Mouse (Mus musculus): Measurements from ENCODE around the gene Elmo1.

Elmo1 gene

DNA sequence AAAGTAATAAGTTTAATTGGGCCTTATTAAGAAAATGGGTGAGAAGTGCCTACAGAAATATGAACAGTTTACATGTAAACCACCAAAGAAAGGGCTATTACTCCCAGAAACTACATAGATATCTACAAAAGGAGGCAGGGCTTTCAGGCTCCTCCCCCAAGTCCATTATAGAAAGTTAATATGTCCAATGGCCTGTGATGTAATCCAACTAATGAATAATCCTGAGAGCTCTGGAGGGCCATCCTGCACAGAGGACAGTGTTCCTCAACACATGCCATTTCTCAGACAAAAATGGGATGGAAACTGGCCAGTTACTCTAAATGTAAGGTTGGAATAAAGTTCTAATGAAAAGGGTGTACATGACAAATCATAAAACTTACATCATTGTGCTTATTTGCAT, 373.8 kb downstream of the Elmo1 start:
- DNase-seq (ENCODE audit: low read depth, low spot score) = no peak

DNA sequence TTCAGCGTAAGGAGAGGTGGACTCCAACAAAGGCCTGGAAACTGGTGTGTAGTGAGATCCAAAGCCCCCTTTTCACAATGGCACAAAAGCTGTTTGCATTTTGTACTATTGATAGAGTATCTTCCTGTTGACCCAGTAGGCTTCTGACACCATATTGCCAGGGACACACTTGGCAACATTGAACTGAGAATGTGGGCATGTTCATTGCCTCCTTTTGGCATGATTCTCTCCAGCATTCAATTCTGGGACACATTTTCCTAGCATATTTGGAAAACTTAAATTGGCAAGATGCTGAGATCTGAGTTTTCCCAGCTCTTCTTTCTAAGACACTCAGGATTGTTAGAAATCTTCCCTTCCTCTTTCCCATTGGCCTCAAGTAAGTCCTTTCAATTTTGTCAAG, 377.0 kb downstream of the Elmo1 start:
- no peak for DNase-seq (ENCODE audit: low read depth, low spot score)

DNA sequence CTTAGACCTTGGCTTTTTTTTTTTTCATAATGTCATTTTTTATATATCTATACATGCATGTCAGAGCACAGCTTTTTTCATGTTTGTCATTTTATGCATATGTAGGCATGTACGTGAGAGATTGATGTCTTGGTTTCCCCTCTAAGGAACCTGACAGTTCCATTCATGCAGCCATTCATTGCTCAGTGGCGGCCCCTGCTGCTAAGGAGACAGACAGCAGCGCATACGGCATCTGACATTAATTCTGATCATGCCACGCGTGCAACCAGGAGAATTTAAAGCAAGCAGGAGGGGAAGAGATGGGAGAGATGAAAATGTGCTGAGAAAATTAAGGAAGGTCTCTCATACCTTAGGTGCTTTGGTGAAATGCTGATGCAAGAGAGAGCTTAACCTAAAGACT, 381.3 kb downstream of the Elmo1 start:
- peak; percentile 74 for DNase-seq (ENCODE audit: low read depth, low spot score)

DNA sequence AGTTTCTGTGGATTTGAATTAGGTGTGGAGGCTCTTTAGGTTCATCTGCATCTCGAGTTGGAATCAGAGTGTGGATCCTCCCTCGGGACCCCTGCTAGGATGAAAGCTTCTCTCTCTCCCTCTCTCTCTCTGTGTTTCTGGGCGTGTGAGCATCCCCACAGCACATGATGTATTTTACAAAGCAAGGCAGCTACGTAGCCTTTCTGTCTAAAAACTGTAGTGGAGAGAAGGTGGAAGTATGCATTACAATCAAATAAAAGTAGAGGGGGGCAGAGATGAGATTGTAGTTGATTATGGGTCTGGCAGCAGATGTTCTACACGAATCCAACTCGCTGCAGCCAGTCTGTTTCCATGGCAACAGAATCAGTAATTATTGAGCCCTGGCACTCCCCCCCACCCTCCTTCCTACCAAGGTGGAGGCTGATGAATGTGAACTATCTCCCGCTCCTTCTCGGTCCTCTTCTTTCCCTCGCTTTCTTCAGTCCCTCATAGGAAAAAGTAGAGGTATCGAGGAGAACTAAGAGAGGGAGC, 382.0 kb downstream of the Elmo1 start:
- peak; percentile 49 for DNase-seq (ENCODE audit: low read depth, low spot score)

DNA sequence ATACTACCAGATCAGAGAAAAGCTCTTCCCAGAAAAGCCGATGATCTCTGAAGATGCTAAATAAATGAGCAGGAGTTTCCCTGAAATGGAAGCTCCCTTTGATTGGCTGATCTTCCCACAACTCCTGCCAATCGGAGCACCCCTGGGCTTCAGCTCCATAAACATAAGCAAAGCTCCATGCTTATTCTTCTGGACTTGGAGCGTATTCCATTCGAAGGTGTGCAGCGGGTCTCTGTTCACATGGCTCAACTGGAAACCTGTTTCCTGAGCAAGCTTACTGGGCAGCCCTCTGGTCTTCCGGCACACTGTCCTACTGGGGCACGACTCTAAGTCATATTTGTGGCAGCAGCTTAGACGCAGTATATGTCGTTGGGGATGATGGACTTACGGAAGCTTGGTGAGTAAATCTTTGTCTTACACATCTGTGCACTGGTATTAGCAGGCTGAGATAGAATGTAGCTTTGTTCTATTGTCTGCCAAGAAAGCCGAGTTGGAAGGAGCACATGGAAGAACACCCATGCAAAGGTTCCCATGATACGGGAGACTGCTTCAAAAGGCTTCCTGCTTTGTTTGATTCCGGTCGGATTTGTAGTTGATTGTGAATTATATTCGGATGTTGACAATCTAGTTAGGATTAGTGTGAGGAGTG, 382.6 kb downstream of the Elmo1 start:
- no peak for DNase-seq (ENCODE audit: low read depth, low spot score)

DNA sequence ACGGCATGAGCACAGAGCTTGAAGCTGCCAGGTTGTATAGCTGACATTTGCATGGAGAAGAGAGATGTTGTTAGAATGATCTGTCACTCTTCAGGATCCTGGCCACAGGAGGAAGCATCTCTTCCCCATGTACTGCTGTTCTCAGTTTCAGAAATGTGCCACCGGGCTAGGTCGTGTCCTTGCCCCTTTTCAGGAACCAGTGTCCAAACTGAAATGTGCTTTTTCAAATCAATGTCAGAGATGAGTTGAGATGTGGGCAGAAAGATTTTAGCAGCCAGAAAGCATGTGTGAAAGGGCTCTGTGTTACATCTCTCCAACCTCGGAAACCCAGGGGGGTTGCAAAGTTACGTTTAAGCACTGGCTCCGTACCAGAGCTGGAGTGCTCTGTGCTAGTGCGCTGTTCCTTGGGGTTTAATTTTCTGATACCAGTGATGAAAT, 383.3 kb downstream of the Elmo1 start:
- DNase-seq (ENCODE audit: low read depth, low spot score) = no peak

DNA sequence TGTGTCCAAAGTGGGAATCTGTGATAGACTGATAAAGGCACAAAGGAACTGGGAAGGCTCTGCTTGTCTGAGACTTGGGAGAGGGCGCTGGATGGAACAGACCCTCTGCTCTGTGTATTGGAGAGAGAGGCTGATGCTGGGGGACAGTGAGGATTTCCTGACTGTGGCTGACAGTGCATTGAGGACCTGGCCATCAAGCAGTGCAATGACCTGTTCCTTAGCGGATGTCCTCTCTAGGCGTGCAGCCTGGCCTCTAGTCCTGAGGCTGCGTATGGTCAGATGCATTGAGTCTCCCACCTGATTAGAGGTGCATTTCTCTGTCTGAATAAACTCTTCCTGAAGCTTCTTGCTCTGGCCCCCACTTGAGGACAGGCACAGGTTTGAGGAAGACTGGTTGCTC, 384.2 kb downstream of the Elmo1 start:
- no peak for DNase-seq (ENCODE audit: low read depth, low spot score)

DNA sequence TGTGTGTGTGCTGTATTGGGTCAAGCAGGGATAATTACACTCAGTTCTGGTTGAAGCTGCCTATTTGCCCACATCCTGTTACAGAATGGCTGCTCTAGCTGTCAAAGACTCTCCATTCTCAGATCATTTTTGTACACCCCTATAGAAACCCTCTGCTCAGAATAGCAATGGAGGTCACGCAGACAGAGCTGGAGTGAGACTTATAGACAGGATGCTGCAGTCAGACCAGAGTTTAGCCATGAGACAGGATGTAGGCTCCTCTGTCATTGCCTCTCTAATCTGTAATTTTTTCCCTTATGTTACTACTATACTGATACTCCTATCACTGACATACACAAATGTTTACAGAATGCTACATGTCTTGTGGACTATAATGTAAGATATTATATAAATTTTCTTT, 391.4 kb downstream of the Elmo1 start:
- no peak for DNase-seq (ENCODE audit: low read depth, low spot score)

DNA sequence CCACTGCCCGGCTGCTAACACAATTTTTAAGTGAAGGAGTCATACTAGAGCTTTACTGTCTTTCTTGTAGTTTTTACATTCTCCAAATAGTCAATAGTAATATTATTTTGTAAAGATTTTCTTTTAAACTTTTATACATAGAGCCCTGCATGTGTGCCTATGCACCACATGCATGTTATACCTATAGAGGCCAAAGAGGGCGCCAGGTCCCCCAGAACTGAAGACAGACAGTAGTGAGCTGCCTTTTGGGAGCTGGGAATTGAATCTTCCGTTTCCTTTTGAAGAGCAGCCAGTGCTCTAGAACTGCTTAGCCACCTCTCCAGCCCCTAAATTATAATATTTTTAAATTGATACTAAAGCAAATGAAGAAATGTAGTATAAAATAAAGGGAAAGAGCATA, 398.7 kb downstream of the Elmo1 start:
- DNase-seq (ENCODE audit: low read depth, low spot score) = no peak

DNA sequence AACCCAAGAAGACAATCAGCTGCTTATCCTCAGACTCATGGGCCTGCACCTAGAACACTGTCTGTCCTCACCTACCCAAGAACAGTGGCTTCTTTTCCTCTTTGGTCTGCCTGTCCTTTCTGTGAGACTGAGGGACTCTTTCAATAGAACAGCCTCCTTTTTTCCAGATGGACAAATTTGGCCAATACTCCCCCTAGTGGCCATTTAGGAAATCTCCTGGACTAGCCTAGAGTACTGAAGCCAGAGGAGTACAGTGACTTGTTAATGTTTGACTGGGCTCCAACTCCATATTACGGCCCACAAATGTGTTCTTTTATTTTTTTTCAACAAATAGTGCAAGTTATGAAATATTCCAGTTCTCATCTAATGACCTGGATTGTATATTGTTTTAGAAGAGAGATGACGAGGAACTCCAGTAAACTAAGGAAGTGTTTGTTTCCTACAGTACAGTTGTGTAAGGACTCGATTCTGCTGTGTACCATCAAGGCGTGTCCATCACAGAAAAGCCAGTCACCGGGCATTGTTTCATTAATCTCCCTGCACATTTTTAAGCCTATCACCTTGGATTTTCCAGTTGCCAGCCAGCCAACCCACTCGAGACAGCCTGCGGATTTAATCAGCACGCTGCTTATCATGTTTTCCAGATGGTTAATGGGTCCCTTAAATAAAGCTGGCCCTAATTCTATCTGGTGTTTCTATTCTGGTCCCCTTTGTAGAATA, 399.5 kb downstream of the Elmo1 start:
- DNase-seq (ENCODE audit: low read depth, low spot score) = peak; percentile 54

DNA sequence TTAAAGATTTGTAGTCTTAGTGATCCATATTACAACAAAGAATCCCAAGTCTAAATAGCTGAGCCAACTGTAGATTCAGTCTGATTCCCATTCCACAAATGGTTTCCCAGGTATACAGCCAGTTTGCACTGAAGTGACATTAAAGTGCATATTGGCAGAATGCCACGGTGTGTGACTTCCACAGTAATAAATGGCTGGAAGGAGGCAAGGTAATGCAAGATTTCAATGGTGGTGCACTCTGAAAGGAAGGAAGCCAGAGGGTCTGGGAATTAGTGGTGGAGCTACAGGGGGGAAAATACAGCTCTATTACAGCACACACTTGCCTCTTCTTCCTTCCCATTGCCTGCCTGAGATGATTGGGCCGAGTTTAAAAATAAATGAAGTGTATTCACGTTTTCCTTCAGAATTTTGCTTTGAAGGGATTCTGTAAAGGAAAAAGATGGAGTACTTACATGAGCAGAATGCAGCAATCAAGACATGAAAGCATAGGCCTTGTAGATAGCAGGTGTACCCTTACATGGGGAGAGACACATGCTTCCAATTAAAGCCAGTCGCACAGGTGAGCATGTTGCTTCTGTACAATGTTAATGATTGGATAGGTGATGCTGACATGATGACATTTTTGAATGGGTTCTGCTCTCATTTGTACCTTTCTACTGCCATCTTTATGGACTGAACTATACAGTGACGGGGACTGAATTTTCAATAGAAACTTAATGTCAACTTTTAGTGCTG, 400.6 kb downstream of the Elmo1 start:
- DNase-seq (ENCODE audit: low read depth, low spot score) = no peak

DNA sequence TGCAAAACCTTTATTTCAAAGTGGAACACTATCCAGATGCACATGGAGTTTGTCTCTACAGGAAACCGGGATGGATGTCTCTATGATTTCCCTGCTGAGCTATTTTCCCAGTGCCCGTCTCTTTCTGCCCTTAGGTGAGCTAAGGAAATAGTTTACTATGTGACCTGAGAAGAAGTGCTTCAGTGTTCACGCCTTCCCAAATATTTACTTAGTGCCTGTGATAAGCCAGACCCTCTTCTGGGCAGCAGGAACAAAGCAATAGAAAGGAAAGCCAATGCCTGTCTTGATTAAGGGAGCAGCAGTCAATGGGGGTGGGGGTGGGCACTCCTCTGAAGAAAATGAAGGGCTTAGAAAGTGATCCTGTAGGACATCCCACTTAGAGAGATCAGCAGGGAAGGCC, 401.3 kb downstream of the Elmo1 start:
- no peak for DNase-seq (ENCODE audit: low read depth, low spot score)

DNA sequence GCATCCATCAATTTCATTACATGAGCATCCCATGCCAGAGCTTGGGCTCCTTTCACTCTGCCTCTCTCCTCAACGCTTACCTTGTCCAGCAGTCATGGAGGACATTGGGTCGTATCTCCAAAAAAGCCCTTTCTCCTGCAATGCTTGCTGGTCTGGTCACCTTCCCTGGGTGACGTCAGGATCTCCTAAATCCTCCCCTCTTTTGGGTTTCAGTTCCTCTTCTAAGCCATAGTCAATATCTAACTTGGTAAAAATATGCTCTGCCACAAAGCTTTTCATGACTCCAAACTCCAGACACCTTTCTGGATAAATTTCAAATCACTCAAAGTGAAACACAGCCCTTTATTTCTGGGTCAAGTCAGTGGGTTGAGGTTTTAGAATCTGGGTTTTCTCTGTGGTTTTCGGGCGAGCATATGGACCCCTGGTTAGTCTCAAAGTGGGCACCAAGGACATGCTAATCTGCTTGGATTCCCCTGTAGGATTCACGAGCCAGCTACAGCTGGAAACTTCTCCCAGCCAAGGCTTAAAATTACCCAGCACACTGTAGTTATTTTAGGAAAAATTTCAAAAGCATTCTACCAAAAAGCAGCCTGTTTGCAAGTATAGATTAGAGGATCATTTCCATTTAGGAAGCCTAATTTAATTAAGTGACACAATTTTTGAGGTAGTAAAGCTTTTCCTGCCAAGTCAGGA, 403.8 kb downstream of the Elmo1 start:
- DNase-seq (ENCODE audit: low read depth, low spot score) = no peak

DNA sequence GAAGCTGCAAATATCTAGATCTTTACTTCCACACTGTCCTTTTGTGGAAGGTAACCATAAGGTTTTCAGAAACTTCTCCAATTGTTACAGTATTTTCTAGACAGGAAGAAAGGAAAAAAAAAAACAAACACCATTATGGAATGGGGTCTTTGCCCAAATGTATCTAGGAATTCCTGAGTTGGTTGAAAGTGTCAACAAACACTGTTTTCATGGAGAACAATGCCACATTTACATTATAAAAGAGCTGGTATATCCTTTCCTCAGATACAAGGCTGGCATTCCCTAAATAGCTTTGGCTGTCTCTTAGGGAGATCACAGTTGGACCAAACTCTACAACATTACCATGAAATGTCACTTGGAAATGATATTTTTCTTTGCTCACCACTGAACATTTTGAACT, 411.5 kb downstream of the Elmo1 start:
- no peak for DNase-seq (ENCODE audit: low read depth, low spot score)

DNA sequence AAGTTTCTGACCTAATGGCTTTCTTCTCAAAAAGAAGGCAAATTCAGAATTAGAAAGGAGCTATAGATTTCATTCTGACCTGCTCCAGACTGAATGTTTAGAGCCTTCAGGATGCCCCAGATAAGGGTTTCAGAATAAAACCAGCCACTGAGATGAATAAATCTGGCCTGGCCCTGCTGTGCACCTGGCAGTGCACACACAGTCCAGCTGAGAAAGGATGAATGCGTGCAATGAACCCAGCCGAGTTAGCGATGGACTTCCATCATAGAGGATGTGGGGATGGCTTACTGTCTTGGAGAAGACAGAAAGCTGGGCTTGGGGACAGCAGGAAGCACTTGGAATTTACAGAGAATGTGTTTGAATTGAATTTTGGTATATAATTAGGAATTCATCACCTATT, 413.0 kb downstream of the Elmo1 start:
- no peak for DNase-seq (ENCODE audit: low read depth, low spot score)

DNA sequence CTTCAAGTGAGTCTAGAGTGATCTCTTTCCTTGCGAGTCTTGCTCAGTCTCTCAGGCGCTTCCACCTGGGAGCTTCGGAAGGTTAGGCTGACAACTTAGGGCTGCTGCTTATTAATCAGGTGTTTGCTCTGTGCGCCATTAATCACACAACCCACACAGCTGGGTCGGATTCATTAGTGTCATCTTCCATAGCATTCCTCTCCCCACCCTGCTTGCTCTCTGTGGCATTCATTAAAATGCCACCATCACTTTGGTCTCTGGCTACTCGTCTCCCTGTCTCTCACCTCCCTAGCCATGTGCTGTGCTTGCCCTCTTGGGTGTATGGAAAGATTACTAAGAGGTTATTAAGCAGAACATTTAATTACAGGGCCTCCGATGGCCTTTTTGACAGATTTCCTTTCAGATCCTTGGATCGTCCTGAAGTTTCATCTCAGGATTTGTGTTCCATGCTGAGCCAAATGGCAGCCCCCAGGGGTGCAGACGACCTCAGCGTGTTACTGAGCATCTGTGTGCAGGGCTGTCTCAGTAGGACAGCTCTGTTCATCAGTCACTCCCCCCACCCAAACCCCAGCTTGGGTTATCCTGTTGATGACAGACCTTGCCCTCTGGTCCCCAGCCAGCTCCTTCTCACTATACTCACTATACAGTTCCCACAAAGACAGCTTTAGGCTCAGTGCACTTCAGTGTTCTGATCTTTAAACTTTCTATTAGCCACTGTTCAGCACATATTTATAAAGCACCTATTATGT, 417.2 kb downstream of the Elmo1 start:
- DNase-seq (ENCODE audit: low read depth, low spot score) = no peak

DNA sequence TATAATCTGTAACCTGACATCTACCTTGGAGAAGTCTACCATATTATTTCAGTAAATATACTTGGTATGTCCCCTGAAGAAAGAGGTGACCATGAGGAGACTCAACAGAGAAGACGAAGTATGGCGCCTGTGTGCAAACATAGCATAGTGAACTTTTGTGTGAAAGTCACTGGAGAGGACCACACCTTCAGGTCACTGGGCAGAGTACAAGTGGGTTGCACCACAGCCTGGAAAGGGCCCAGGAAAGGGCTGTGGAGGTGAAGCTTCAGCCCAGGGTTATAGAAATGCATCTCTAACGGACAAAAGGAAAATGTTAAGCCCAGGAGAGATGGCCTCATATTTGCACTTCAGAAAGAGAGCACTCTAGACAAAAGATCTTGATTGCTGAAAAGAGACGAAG, 420.6 kb downstream of the Elmo1 start:
- no peak for DNase-seq (ENCODE audit: low read depth, low spot score)

DNA sequence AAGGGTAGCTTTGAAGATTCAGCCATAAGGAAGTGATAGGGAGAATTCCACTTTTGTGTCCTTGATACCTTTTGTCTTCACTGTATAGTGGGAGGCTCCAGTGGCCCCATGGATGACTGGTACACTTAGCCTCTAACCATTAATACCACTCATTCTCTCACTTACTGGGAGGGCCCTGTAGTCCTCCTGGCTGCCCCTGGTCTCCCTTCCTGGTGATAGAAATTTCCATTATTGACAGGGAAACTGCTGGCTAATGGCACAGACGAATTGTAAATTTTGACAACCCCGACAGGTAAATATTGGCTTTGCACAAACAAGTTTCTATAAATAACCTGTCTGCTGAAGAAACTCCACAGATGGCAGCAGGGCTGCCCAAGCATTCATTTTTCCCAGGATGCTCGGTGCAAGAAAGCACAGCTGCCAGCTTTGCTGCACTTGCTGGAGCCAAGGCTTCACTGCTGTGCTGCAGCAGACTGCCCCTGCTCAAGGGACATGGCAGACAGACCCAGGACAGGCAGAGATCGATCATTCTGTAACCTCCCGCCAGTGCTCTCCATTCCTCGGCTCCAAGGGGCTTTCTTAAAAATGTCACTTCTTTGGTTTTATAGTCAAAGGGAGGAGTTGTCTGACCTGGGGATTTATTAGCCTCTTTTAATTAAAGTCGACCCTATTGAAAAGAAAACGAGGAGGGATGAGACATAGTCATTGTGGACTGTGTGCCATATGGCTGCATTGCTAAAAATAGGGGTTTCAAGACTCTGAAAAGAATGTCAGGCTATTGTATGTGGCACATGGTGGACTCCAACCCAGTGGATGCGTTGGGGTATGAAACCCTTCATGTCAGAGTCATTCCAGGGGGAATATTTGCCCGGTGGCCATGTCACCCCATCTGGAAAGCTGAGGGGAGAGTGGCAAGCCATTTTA, 422.2 kb downstream of the Elmo1 start:
- peak; percentile 60 for DNase-seq (ENCODE audit: low read depth, low spot score)

DNA sequence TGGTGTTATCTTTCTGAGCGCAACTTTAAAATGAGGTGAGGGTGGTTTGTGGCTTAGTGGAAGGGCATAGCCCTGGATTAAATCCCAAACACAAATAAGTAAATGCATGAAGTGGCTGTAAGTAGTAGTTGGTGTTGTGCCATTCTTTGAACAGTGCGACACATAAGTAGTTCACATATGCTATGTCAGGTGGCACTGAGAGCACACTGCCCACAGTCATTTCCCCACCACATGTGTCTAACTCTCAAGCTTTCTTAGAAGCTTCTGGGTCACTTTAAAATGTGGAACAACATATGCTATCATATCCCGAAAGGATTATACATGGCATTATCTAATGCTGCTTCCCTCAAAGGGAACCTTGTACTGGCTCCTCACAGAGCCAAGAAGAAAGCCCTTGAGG, 424.3 kb downstream of the Elmo1 start:
- DNase-seq (ENCODE audit: low read depth, low spot score) = no peak

DNA sequence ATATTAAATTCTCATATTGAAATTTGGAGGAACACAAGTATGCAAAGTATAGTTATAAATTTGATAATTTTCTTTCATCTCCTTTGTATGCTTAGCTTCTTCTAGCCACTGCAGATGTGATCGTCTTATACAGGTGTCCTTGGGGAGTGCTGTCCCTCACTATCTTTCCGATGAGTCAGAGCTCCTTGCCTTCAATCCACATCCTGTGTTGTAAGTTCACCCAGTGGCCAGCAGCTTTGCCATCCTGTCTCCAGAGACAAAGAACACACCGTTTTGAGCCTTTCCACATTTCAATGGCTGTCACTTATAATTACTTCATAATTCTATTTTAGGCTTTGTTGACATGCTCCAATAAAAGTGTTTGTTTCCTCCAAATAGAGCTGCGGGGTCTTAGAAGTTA, 425.7 kb downstream of the Elmo1 start:
- DNase-seq (ENCODE audit: low read depth, low spot score) = no peak
